Mouse (Mus musculus): Measurements from ENCODE around the gene Gm9887.

- TF ChIP-seq CTCF (IDR thresholded peaks at IDR 0.05; ENCODE audit: borderline replicate concordance, control insufficient read depth, extremely low read depth, insufficient read depth, low read length, poor library complexity), result no peak
- no peak for TF ChIP-seq POLR2A (IDR thresholded peaks at IDR 0.05; ENCODE audit: control insufficient read depth, extremely low read depth, insufficient read depth, low read length, poor library complexity)
Observed at GRCm38 (mm10) chr12:69411936-69412335, 39.7 kb upstream of the Gm9887 start.

Data from thymus, adult 2 months (tissue).